Mouse (Mus musculus) forebrain, embryonic 14.5 days (tissue): ENCODE measurements around the gene Sel1l. TPM values are rescaled to one million over a fixed set of nuclear protein-coding genes. Genes with fewer than 3 reads are reported as not detected.
"Not testable (repeated sequence)": the region's sequence is repeated elsewhere in the genome, so short reads cannot be mapped to it uniquely, and the experiment has no call there.

Experiments
- ATAC-seq: fragments of 200-750 bp; cut with Nextera tagmentation; 2 replicates; pipeline ENCODE4 v1.8.0; 2017; ENCODE audit warnings: mild to moderate bottlenecking, moderate library complexity
- DNase-seq: peaks from one replicate; pipeline ENCODE4 v3.0.0-alpha.2; 2015; ENCODE audit warnings: low spot score
- H3K27ac ChIP-seq: fragments of 300-500 bp; sonication (generic); 2 replicates; pipeline ENCODE4 v1.5.1; 2014; ENCODE audit warnings: low read depth, mild to moderate bottlenecking, control low read depth, low read length, moderate library complexity
- H3K27me3 ChIP-seq: fragments of 300-500 bp; sonication (generic); replicated peaks from 2 replicates; pipeline ENCODE4 v1.6.1; 2014; ENCODE audit warnings: low read length, control low read depth, mixed read lengths; ENCODE audit not compliant: control insufficient read depth, insufficient read depth
- H3K36me3 ChIP-seq: fragments of 300-500 bp; sonication (generic); 2 replicates; pipeline ENCODE4 v1.6.1; 2014; ENCODE audit warnings: low read length, control low read depth; ENCODE audit not compliant: control insufficient read depth, insufficient read depth
- H3K4me1 ChIP-seq: fragments of 300-500 bp; sonication (generic); 2 replicates; pipeline ENCODE4 v1.6.1; 2014; ENCODE audit warnings: antibody characterized with exemption, low read length, control low read depth; ENCODE audit not compliant: control insufficient read depth, insufficient read depth
- H3K4me2 ChIP-seq: fragments of 300-500 bp; sonication (generic); 2 replicates; pipeline ENCODE4 v1.6.1; 2014; ENCODE audit warnings: mild to moderate bottlenecking, control low read depth, low read length
- H3K4me3 ChIP-seq: fragments of 300-500 bp; sonication (generic); 2 replicates; pipeline ENCODE4 v1.5.1; 2014; ENCODE audit warnings: low read depth, low read length, control low read depth
- H3K9ac ChIP-seq: fragments of 300-500 bp; sonication (generic); 2 replicates; pipeline ENCODE4 v1.6.1; 2014; ENCODE audit warnings: mild to moderate bottlenecking, low read length, control low read depth, moderate library complexity
- H3K9me3 ChIP-seq: fragments of 300-500 bp; sonication (generic); replicated peaks from 2 replicates; pipeline ENCODE4 v1.6.1; 2016; ENCODE audit warnings: low read length, control low read depth, mixed read lengths; ENCODE audit not compliant: control insufficient read depth
- WGBS: fragments of 180-500 bp; shearing (Covaris S2); extraction: QIAGEN DNeasy Blood & Tissue Kit; methylation state at CpG from one replicate; pipeline ENCODE4 v1.1.7; 2014; 5-methylcytosine and 5-hydroxymethylcytosine counted together
- polyA plus RNA-seq: library from polyadenylated mRNA; unstranded; fragments of >200 nt; fragmentation: Nextera tagmentation; extraction: Ambion mirVana; gene quantifications from 2 replicates; pipeline ENCODE4 v1.2.1, GENCODE M21; 2014

Sel1l gene
- polyA plus RNA-seq, 1 experiment from 2014 or later: 58.1 TPM

DNA sequence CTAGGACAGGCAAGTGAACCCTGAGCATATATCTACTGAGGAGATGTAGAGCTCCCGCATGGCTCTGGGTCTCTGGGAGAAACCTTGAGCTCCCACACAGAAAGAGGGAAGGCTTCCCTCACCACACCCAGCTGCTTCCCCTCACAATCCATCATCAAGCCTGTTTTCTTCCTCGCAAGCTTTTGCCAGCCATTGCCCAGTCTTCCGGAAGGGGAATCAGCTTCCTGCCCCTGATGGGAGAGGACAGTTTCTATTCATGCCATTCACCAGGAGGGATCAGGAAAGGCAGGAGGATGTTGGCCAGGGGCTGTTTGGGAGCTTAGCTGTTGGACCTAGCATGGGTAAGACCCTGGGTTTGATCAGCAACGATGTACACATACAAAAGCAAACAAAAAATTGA lies 52.2 kb downstream of the Sel1l start:
- 71% methylated on average over 4 of the region's 4 CpGs for whole genome bisulfite sequencing
- no peak for ATAC-seq
- H3K4me2 ChIP-seq: no peak overlapping the region

DNA sequence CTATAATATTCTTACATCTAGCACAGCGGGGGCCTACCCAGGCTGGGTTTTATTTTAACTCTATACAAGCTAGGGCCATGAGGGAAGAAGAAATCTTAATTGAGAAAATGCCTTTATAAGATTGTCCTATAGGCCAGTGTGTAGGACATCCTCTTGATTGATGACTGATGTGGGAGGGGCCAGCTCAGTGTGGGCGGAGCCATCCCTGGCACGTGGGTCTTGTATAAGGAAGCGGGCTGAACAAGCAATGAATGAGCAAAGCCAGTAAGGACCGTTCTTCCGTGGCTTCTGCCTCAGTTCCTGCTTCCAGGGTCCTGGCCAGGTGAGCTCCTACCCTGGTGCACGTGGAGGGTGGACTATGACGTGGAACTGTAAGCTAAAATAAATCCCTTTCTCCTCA lies 55.7 kb downstream of the Sel1l start:
- ATAC-seq (no peak), DNase-seq (no peak)

More for the DNA sequence above, 52.2 kb downstream of the Sel1l start:
- Histone ChIP-seq H3K9ac (no peak overlapping the region), H3K4me3 (no peak overlapping the region), H3K9me3 (no peaks in the 10 kb centered on the region), H3K27ac (no peak overlapping the region), H3K27me3 (no peaks in the 10 kb centered on the region), H3K36me3 (no peaks in the 10 kb centered on the region), H3K4me1 (no peaks in the 10 kb centered on the region)
- no peak for DNase-seq

DNA sequence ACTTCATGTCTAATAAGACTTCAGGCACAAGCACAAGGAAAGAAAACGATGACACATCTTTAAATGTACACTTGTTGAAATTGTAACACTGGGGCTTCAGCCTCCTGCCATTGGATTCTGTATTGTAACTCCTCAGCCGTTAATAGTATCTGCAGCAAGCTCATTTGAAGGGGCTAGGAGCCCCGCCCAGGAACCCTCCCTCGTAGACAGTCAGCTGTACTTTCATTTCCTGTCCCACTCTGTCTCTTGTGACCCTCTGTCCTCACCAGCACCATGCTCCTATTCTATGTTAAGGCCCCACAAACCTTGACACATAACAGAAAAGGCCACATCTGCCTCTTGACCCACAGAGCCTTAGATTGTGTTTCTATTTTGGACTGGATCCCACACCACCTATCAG lies 57.1 kb downstream of the Sel1l start:
- H3K9ac ChIP-seq: no peak overlapping the region
- no peak overlapping the region for H3K4me3 ChIP-seq
- H3K27ac ChIP-seq: no peak overlapping the region
- H3K36me3 ChIP-seq: no peaks in the 10 kb centered on the region
- no peaks in the 10 kb centered on the region for H3K27me3 ChIP-seq
- ATAC-seq (no peak), DNase-seq (no peak)
- no peak overlapping the region for H3K4me2 ChIP-seq
- no peaks in the 10 kb centered on the region for H3K9me3 ChIP-seq
- H3K4me1 ChIP-seq: no peaks in the 10 kb centered on the region
- WGBS: 82% methylated on average over 4 of the region's 4 CpGs

More for the DNA sequence above, 55.7 kb downstream of the Sel1l start:
- Histone ChIP-seq H3K27me3 (no peaks in the 10 kb centered on the region), H3K4me1 (no peaks in the 10 kb centered on the region), H3K4me3 (no peak overlapping the region), H3K27ac (no peak overlapping the region), H3K9me3 (no peaks in the 10 kb centered on the region), H3K4me2 (no peak overlapping the region), H3K36me3 (no peaks in the 10 kb centered on the region), H3K9ac (no peak overlapping the region)
- 80% methylated on average over 8 of the region's 8 CpGs for WGBS

DNA sequence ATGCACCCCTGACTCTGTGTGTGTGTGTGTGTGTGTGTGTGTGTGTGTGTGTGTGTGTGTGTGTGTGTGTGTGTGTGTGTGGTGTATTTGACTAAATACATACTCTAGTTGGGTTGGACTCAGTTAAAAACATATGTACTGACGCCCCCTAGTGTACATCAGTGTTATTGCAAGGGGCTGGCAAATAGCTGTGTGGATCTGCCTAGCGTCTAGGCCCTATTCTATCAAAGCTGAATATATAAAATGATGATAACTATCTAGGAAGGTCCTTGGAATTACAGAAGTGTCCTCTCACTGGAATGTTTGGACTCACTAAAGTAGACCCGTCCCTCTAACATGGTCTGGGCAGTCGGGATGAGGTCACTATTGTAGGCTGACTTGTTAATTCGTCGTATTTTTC lies 59.2 kb downstream of the Sel1l start:
- ATAC-seq (peak; percentile 60; the same call in 1 of the 2 replicates), DNase-seq (peak; percentile 78)
- H3K4me1 ChIP-seq: no peaks in the 10 kb centered on the region
- no peak overlapping the region for H3K9ac ChIP-seq
- no peak overlapping the region for H3K27ac ChIP-seq
- H3K4me3 ChIP-seq: no peak overlapping the region
- no peaks in the 10 kb centered on the region for H3K27me3 ChIP-seq
- no peak overlapping the region for H3K4me2 ChIP-seq
- no peaks in the 10 kb centered on the region for H3K36me3 ChIP-seq
- H3K9me3 ChIP-seq: no peaks in the 10 kb centered on the region
- WGBS: 52% methylated on average over 6 of the region's 6 CpGs

DNA sequence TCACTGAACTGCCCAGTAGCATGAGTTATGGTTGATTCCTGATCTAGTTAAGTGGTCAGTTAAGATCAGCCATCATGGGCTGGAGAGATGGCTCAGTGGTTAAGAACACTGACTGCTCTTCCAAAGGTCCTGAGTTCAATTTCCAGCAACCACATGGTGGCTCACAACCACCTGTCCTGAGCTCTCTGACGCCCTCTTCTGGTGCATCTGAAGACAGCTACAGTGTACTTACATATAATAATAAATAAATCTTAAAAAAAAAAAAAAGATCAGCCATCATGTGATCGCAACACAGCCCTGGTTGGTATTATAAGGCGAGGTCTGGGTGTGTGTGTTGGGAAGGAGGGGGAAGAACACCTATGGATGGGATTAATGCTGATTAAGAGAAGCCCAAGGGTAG lies 60.5 kb downstream of the Sel1l start:
- not testable (repeated sequence) for H3K9me3 ChIP-seq, H3K4me1 ChIP-seq, H3K4me3 ChIP-seq, H3K36me3 ChIP-seq, ATAC-seq, H3K9ac ChIP-seq, DNase-seq, H3K4me2 ChIP-seq, H3K27me3 ChIP-seq, H3K27ac ChIP-seq
- WGBS: 67% methylated on average over 3 of the region's 3 CpGs

DNA sequence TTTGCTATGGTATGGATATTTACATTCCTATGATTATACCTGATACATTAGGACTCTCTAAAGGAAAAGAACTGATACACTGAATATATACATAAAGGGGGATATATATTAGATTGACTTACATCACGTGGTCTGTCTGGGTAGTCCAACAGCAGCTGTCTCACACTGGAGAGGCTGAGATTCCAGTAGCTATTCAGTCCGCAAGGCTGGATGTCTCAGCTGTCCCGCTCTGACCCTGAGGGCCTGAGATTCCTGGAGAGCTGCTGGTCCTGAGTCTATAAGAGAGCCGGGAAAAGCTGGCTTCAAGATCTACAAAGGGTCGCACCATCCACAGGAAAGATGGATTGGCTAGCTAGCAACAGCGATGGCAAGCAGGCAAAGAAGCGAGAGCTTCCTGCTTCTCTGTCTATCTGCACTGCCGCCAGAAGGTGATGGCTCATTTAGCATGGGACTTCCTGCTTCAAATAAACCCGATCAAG lies 61.0 kb downstream of the Sel1l start, which contains the start of gene Ston2:
Ston2 (minus strand) TSS at position 429 of the 479 bp plus-strand sequence.
- Histone ChIP-seq H3K4me2 (no peak within 1 kb of the TSS), H3K27me3 (no peaks in the 10 kb centered on the region), H3K9ac (no peak within 1 kb of the TSS), H3K4me1 (no peaks in the 10 kb centered on the region), H3K36me3 (no peaks in the 10 kb centered on the region), H3K9me3 (no peaks in the 10 kb centered on the region), H3K4me3 (no peak within 1 kb of the TSS), H3K27ac (no peak within 1 kb of the TSS)
- DNase-seq (no peak), ATAC-seq (no peak)
- 91% methylated on average over 9 of the region's 9 CpGs for WGBS

DNA sequence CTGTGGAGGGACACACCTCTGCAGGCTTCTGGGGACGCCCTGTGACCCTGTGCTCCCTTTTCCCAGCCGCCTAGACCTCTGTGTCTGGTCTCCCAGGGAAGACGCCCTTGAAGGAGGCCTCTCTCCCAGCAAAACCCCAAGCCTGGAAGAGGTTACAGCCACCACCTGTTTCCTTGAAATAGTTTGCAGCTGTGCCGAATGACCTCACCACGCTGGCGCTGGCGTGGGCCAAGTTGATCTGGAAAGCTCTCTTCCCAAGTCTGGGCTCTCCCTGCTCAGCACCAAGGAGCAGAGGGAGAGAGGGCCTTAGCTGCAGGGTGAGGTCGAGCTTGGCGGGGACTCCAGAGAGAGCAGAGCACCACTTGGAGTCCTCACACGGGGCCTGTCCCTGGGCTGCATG lies 62.6 kb downstream of the Sel1l start:
- Histone ChIP-seq H3K36me3 (no peaks in the 10 kb centered on the region), H3K9ac (no peak overlapping the region), H3K4me2 (no peak overlapping the region), H3K4me3 (no peak overlapping the region), H3K27ac (no peak overlapping the region), H3K4me1 (no peaks in the 10 kb centered on the region), H3K27me3 (no peaks in the 10 kb centered on the region), H3K9me3 (no peaks in the 10 kb centered on the region)
- WGBS: 67% methylated on average over 10 of the region's 10 CpGs
- no peak for ATAC-seq
- DNase-seq: no peak

DNA sequence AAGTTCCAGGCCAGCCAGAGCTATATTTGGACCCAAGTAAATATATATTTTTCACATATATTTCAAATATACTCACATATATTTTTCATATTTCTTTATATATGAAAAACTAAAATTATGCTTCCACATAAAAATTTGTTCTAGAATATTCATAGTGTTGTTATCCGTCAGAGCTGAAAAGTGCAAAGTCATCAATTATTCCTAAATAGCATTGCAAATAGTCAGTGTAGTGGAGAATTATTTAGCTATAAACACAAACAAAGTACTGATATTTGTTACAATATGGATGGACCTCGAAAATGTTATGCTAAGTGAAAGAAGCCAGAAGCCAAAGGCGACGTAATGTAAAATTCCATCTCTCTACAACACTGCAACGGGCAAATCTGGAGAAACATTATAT lies 67.5 kb downstream of the Sel1l start:
- WGBS: 89% methylated on average over 5 of the region's 5 CpGs
- Histone ChIP-seq H3K27ac (no peak overlapping the region), H3K36me3 (no peaks in the 10 kb centered on the region), H3K4me3 (no peak overlapping the region), H3K9ac (no peak overlapping the region), H3K4me1 (0 out of 2 replicates have a peak, but pooled peaks cover 5% of the 10 kb centered on the region), H3K4me2 (no peak overlapping the region), H3K27me3 (no peaks in the 10 kb centered on the region), H3K9me3 (no peaks in the 10 kb centered on the region)
- DNase-seq: no peak
- ATAC-seq: no peak

DNA sequence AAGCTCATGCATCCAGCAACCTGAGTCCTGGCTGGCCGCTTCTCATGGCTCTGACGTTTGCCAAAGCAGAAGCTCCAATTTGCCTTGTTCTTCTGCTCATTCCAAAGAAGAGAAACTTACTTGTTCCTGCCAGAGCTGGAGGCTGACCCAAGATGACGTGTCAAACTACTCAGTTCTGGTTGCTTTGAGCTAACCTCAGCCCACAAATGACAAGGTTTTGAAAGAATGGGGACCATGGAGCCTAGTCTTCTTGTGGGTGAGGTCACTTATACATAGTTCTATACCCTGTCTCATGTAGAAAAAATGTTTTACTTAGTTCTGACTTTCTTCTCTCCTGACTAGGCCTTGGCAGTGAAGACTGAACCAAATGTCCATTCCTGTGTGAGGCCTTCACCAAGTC lies 68.4 kb downstream of the Sel1l start:
- ATAC-seq: no peak
- WGBS: 82% methylated on average over 3 of the region's 3 CpGs

More for the DNA sequence above, 68.4 kb downstream of the Sel1l start:
- no peaks in the 10 kb centered on the region for H3K27me3 ChIP-seq
- H3K9ac ChIP-seq: no peak overlapping the region
- no peak overlapping the region for H3K27ac ChIP-seq
- DNase-seq: no peak
- H3K9me3 ChIP-seq: no peaks in the 10 kb centered on the region
- H3K36me3 ChIP-seq: no peaks in the 10 kb centered on the region
- H3K4me2 ChIP-seq: no peak overlapping the region
- H3K4me1 ChIP-seq: 0 out of 2 replicates have a peak, but pooled peaks cover 5% of the 10 kb centered on the region
- H3K4me3 ChIP-seq: no peak overlapping the region
